Mouse (Mus musculus): ENCODE measurements around the gene Kcnc3.

DNA sequence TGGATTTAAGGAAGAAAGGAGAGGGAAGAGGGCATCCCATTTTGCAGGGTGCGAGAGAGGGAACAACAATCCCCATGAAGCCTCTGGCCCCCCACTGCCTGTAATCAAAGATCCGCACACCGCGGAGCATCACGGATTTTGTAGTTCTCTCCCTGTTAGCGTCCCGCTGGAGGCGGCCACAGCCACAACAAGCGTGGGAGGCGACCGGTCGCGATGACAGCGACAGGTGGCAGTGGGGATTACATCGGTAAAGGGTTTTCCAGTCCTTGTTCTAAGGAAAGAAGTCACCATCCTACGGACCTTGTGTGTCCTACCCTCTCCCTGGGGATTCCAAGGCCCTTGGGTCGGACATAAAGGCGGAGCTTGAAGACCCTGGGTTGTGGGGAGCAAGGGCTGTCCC lies 3.5 kb upstream of the Kcnc3 start:
- peak; percentile 11; the same call in 1 of the 2 replicates for TF ChIP-seq POLR2A (IDR thresholded peaks at IDR 0.05; ENCODE audit: borderline replicate concordance, control insufficient read depth, low read depth, low read length)
- no peak for TF ChIP-seq CTCF (IDR thresholded peaks at IDR 0.05; ENCODE audit: control insufficient read depth, insufficient read depth, low read length)
